Mouse (Mus musculus) embryo, embryonic 9.5 days (tissue): ENCODE measurements around the gene Cdh3.
A peak's percentile ranks its signal among the peaks of the same experiment; 100 is the strongest.

Experiments
- DNase-seq: peaks from one replicate; pipeline ENCODE4 v3.0.0-alpha.2; 2017; ENCODE audit errors: extremely low spot score

The Cdh3 gene

GRCm38 (mm10) chr8:106510365-106510975, at the start of gene Cdh3:
Gene Cdh3 (plus strand): TSS chr8:106510891.
- DNase-seq = peak; percentile 65

GRCm38 (mm10) chr8:106462131-106462530, 48.6 kb upstream of the Cdh3 start:
- no peak for DNase-seq

GRCm38 (mm10) chr8:106463795-106464194, 46.9 kb upstream of the Cdh3 start:
- no peak for DNase-seq

- peak; percentile 10 for DNase-seq
Observed at GRCm38 (mm10) chr8:106469485-106469884, 41.2 kb upstream of the Cdh3 start.

GRCm38 (mm10) chr8:106474001-106474400, 36.7 kb upstream of the Cdh3 start:
- no peak for DNase-seq

- DNase-seq = no peak
Observed at GRCm38 (mm10) chr8:106500018-106500685, 10.5 kb upstream of the Cdh3 start, which contains the start of gene 6030452D12Rik. Gene 6030452D12Rik (plus strand): TSS chr8:106500522.

- DNase-seq = no peak
Observed at GRCm38 (mm10) chr8:106504241-106504640, 6.5 kb upstream of the Cdh3 start.

- DNase-seq = no peak
Observed at GRCm38 (mm10) chr8:106505328-106505965, 5.2 kb upstream of the Cdh3 start.

- DNase-seq = no peak
Observed at GRCm38 (mm10) chr8:106506106-106506505, 4.6 kb upstream of the Cdh3 start.

- DNase-seq = peak; percentile 71
Observed at GRCm38 (mm10) chr8:106507761-106508331, 2.8 kb upstream of the Cdh3 start.

GRCm38 (mm10) chr8:106508456-106508855, 2.2 kb upstream of the Cdh3 start:
- DNase-seq = no peak

GRCm38 (mm10) chr8:106509079-106509780, 1.5 kb upstream of the Cdh3 start:
- no peak for DNase-seq

GRCm38 (mm10) chr8:106511065-106511501, 392 bp downstream of the Cdh3 start:
- DNase-seq = no peak

GRCm38 (mm10) chr8:106511531-106512041, 895 bp downstream of the Cdh3 start:
- DNase-seq = peak; percentile 79

GRCm38 (mm10) chr8:106512475-106513150, 1.9 kb downstream of the Cdh3 start:
- no peak for DNase-seq

GRCm38 (mm10) chr8:106515946-106516479, 5.3 kb downstream of the Cdh3 start:
- no peak for DNase-seq

- no peak for DNase-seq
Observed at GRCm38 (mm10) chr8:106516581-106516980, 5.9 kb downstream of the Cdh3 start.

- no peak for DNase-seq
Observed at GRCm38 (mm10) chr8:106518763-106519162, 8.1 kb downstream of the Cdh3 start.

- DNase-seq = no peak
Observed at GRCm38 (mm10) chr8:106520578-106520977, 9.9 kb downstream of the Cdh3 start.

GRCm38 (mm10) chr8:106521845-106522244, 11.2 kb downstream of the Cdh3 start:
- no peak for DNase-seq

GRCm38 (mm10) chr8:106526725-106527124, 16.0 kb downstream of the Cdh3 start:
- DNase-seq = no peak
